Mouse (Mus musculus) liver, postnatal 0 days (tissue): ENCODE measurements at regions not wholly inside any gene's neighbourhood (a gene's known extent, or its start where the extent isn't known, plus 50 kb on each side); places are given as distances from the start of the nearest gene placed in this dataset.

Source experiments
- ATAC-seq: fragments of 200-750 bp; cut with Nextera tagmentation; 2 replicates; pipeline ENCODE4 v1.8.0; 2017; ENCODE audit warnings: mild to moderate bottlenecking, moderate library complexity
- DNase-seq: peaks from one replicate; pipeline ENCODE4 v3.0.0-alpha.2; 2016
- H3K27ac ChIP-seq: fragments of 300-500 bp; sonication (generic); 2 replicates; pipeline ENCODE4 v1.5.1; 2014; ENCODE audit warnings: antibody characterized with exemption, moderate library complexity, mild to moderate bottlenecking, low read depth
- H3K27me3 ChIP-seq: fragments of 300-500 bp; sonication (generic); 2 replicates; pipeline ENCODE4 v1.6.1; 2014; ENCODE audit warnings: low read length, control low read depth, mixed read lengths; ENCODE audit not compliant: insufficient read depth
- H3K36me3 ChIP-seq: fragments of 300-500 bp; sonication (generic); replicated peaks from 2 replicates; pipeline ENCODE4 v1.6.1; 2014; ENCODE audit warnings: mild to moderate bottlenecking, control low read depth, low read length, moderate library complexity, mixed read lengths; ENCODE audit not compliant: insufficient read depth
- H3K4me1 ChIP-seq: fragments of 300-500 bp; sonication (generic); 2 replicates; pipeline ENCODE4 v1.6.1; 2014; ENCODE audit warnings: antibody characterized with exemption, mild to moderate bottlenecking, control low read depth; ENCODE audit not compliant: insufficient read depth
- H3K4me2 ChIP-seq: fragments of 300-500 bp; sonication (generic); 2 replicates; pipeline ENCODE4 v1.6.1; 2014; ENCODE audit warnings: low read depth, mild to moderate bottlenecking, low read length, moderate library complexity, mixed read lengths
- H3K4me3 ChIP-seq: fragments of 300-500 bp; sonication (generic); 2 replicates; pipeline ENCODE4 v1.5.1; 2014; ENCODE audit warnings: low read depth, low read length
- H3K9ac ChIP-seq: fragments of 300-500 bp; sonication (generic); replicated peaks from 2 replicates; pipeline ENCODE4 v1.6.1; 2014; ENCODE audit warnings: mild to moderate bottlenecking, moderate library complexity
- H3K9me3 ChIP-seq: fragments of 300-500 bp; sonication (generic); 2 replicates; pipeline ENCODE4 v1.6.1; 2016; ENCODE audit warnings: mild to moderate bottlenecking, control low read depth, low read length, mixed read lengths
- CTCF ChIP-seq: sonication (generic); IDR thresholded peaks from 2 replicates; pipeline ENCODE4 v1.5.1; 2016; ENCODE audit warnings: antibody characterized with exemption, low read depth
- EP300 ChIP-seq: IDR thresholded peaks from 2 replicates; pipeline ENCODE4 v1.6.1; 2016; ENCODE audit warnings: antibody characterized with exemption, low read depth, mild to moderate bottlenecking
- WGBS: fragments of 180-500 bp; shearing (Covaris S2); extraction: QIAGEN DNeasy Blood & Tissue Kit; methylation state at CpG from one replicate; pipeline ENCODE4 v1.1.7; 2014; ENCODE audit not compliant: insufficient replicate concordance; 5-methylcytosine and 5-hydroxymethylcytosine counted together

- H3K36me3 ChIP-seq = no peaks in the 10 kb centered on the region
- ATAC-seq (no peak), DNase-seq (no peak)
- no peak overlapping the region for H3K4me3 ChIP-seq
- H3K27me3 ChIP-seq = no peaks in the 10 kb centered on the region
- H3K9me3 ChIP-seq = no peaks in the 10 kb centered on the region
- no peak overlapping the region for H3K27ac ChIP-seq
- 69% methylated on average over 3 of the region's 3 CpGs for WGBS
- no peak overlapping the region for H3K9ac ChIP-seq
- H3K4me1 ChIP-seq = no peaks in the 10 kb centered on the region
- H3K4me2 ChIP-seq = no peak overlapping the region
- TF ChIP-seq EP300 (no peak), CTCF (no peak)
Observed at GRCm38 (mm10) chr9:83258986-83259385, 112.5 kb upstream of the Hmgn3 start.

- WGBS = 78% methylated on average over 3 of the region's 3 CpGs
- Histone ChIP-seq H3K4me2 (no peak overlapping the region), H3K27ac (no peak overlapping the region), H3K9me3 (no peaks in the 10 kb centered on the region), H3K4me3 (no peak overlapping the region), H3K36me3 (no peaks in the 10 kb centered on the region), H3K4me1 (no peaks in the 10 kb centered on the region), H3K9ac (no peak overlapping the region), H3K27me3 (no peaks in the 10 kb centered on the region)
- no peak for DNase-seq
- no peak for ATAC-seq
- TF ChIP-seq EP300 (no peak), CTCF (no peak)
Observed at GRCm38 (mm10) chr9:83258476-83258875, 112.0 kb upstream of the Hmgn3 start.

DNA sequence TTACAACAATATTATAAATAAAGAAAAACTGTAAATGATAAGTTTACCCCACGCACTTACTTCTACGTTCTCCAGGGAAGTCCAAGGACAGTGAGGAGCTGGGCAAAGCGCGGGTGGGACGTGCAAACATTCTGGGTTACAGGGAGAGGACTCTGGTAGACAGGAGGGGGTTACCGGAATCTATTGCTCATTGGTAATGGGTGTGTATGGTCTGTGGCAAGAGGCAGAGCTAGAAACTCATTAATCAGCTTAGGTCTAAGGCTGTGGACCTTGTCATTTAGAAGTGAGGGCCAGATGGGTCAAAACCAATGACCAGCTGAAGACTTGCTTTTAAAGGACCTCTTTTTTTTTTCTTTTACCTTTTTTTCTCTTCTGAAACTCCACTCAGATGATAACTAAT is 107.9 kb upstream of the Hmgn3 start:
- no peaks in the 10 kb centered on the region for H3K9me3 ChIP-seq
- H3K9ac ChIP-seq = peak overlapping the region; percentile 48
- peak overlapping the region; percentile 67 for H3K27ac ChIP-seq
- H3K27me3 ChIP-seq = no peaks in the 10 kb centered on the region
- TF ChIP-seq EP300 (no peak), CTCF (no peak)
- peak overlapping the region; percentile 47 for H3K4me3 ChIP-seq
- peak; percentile 45 for DNase-seq
- peaks cover 2% of the 10 kb centered on the region; the same call in 1 of the 2 replicates for H3K4me1 ChIP-seq
- peak overlapping the region; percentile 58 for H3K4me2 ChIP-seq
- H3K36me3 ChIP-seq = no peaks in the 10 kb centered on the region
- 53% methylated on average over 6 of the region's 6 CpGs for WGBS
- ATAC-seq = peak; percentile 95

- peak overlapping the region; percentile 67 for H3K27ac ChIP-seq
- TF ChIP-seq CTCF (no peak), EP300 (no peak)
- H3K4me2 ChIP-seq = peak overlapping the region; percentile 58
- peak overlapping the region; percentile 48 for H3K9ac ChIP-seq
- H3K9me3 ChIP-seq = no peaks in the 10 kb centered on the region
- H3K4me1 ChIP-seq = peaks cover 2% of the 10 kb centered on the region; the same call in 1 of the 2 replicates
- DNase-seq = no peak
- peak overlapping the region; percentile 47 for H3K4me3 ChIP-seq
- no peaks in the 10 kb centered on the region for H3K36me3 ChIP-seq
- WGBS = 73% methylated on average over 11 of the region's 11 CpGs
- peak; percentile 55 for ATAC-seq
- H3K27me3 ChIP-seq = no peaks in the 10 kb centered on the region
Observed at GRCm38 (mm10) chr9:83253789-83254188, 107.3 kb upstream of the Hmgn3 start.

GRCm38 (mm10) chr9:83251793-83252192 is 105.3 kb upstream of the Hmgn3 start:
- H3K36me3 ChIP-seq = no peaks in the 10 kb centered on the region
- no peak overlapping the region for H3K9ac ChIP-seq
- no peak overlapping the region for H3K4me2 ChIP-seq
- 55% methylated on average over 5 of the region's 5 CpGs for whole genome bisulfite sequencing
- H3K9me3 ChIP-seq = no peaks in the 10 kb centered on the region
- ATAC-seq (no peak), DNase-seq (no peak)
- no peaks in the 10 kb centered on the region for H3K27me3 ChIP-seq
- H3K27ac ChIP-seq = no peak overlapping the region
- H3K4me1 ChIP-seq = peaks cover 2% of the 10 kb centered on the region; the same call in 1 of the 2 replicates
- no peak overlapping the region for H3K4me3 ChIP-seq
- no peak for TF ChIP-seq CTCF
- TF ChIP-seq EP300 = no peak

DNA sequence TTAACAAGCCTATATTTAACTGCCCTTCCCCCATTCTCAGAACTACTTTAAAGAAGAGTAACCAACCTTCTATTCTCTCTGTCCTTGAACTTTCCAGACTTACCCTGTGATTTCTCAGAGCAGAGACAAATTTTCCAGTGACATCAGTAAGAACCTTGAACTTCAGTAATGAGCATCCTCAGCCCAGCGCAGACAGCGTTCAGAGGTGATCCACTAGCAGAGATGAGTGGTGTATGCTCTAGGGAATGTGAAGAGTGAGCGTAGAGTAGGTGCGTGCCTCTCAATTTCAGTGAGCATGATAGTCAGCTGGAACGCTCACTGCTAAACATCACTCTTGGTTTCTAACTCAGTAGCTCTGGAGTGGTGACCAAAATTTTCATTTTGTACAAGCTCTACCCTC is 103.4 kb upstream of the Hmgn3 start:
- H3K9ac ChIP-seq = no peak overlapping the region
- whole genome bisulfite sequencing = 86% methylated on average over 5 of the region's 5 CpGs
- no peaks in the 10 kb centered on the region for H3K36me3 ChIP-seq
- ATAC-seq = no peak
- H3K27ac ChIP-seq = no peak overlapping the region
- DNase-seq = no peak
- no peak overlapping the region for H3K4me3 ChIP-seq
- no peaks in the 10 kb centered on the region for H3K9me3 ChIP-seq
- TF ChIP-seq CTCF (no peak), EP300 (no peak)
- H3K27me3 ChIP-seq = no peaks in the 10 kb centered on the region
- no peak overlapping the region for H3K4me2 ChIP-seq
- H3K4me1 ChIP-seq = peaks cover 2% of the 10 kb centered on the region; the same call in 1 of the 2 replicates
